Comparison of ENCODE assay signal across 17 mouse cellular contexts in the genomic region with DNA sequence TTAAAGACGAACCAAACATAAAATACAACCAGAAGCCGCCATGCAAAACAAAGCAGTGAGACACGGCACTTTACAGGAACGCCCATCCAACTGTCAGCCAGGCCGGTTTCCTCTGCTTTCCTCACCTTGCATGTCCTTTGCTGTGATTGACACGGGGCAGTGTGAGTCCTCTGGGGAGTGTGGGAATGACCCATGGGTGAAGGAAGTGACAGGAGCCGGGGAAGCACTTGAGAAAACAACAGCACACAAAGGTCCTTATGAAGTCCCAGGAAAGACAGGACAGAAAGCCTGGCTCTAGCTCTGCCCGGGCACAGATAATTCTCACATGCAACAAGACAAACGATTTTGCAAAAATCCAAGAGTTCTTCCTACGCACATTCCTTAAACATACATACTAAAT.
DNase-seq lines count a peak whose midpoint lies in the region; ATAC-seq and TF ChIP-seq lines count a peak whose summit lies in the region.
"Had no signal": no experiment of that assay in that cellular context is flagged by ENCODE, and none has a peak within 500 bp of the region (broad histone marks: within the 10 kb centered on the region; RNA-seq: fewer than 3 reads in every experiment).

No protein-coding gene starts in this region.

- TF ChIP-seq EP300 in heart, postnatal 0 days (IDR thresholded peaks at IDR 0.05; ENCODE audit: low read depth), result no peak

- TF ChIP-seq CTCF in heart, postnatal 0 days (IDR thresholded peaks at IDR 0.05; ENCODE audit: low read depth), result no peak

- 25% methylated on average over 10 of the region's 10 CpGs for WGBS in kidney, embryonic 16.5 days
- 33% methylated on average over 10 of the region's 10 CpGs for WGBS in kidney, embryonic 14.5 days
- WGBS in embryonic facial prominence, embryonic 10.5 days, result 62% methylated on average over 10 of the region's 10 CpGs
- WGBS in heart, postnatal 0 days, result 32% methylated on average over 10 of the region's 10 CpGs
- WGBS in liver, embryonic 11.5 days, result 80% methylated on average over 10 of the region's 10 CpGs

- H3K27ac ChIP-seq in kidney, embryonic 16.5 days (ENCODE audit: low read length), result 0 out of 2 replicates have a peak overlapping the region, but pooled peaks have one; percentile 18
- no peak overlapping the region for H3K27ac ChIP-seq in kidney, embryonic 14.5 days (ENCODE audit: low read depth, low read length)
- peak overlapping the region; percentile 63; the same call in 1 of the 2 replicates for H3K27ac ChIP-seq in embryonic facial prominence, embryonic 10.5 days (replicated peaks)
- H3K27ac ChIP-seq in heart, postnatal 0 days (ENCODE audit: low read depth), result no peak overlapping the region
- no peak overlapping the region for H3K27ac ChIP-seq in liver, embryonic 11.5 days (ENCODE audit: low read depth, low read length)
- H3K27ac ChIP-seq: forebrain, embryonic 15.5 days; liver, embryonic 14.5 days had no signal

- H3K4me2 ChIP-seq in kidney, embryonic 16.5 days (replicated peaks; ENCODE audit: low read depth, low read length), result no peak overlapping the region
- no peak overlapping the region for H3K4me2 ChIP-seq in kidney, embryonic 14.5 days (replicated peaks; ENCODE audit: low read depth, low read length)
- peak overlapping the region; percentile 17; the same call in 1 of the 2 replicates for H3K4me2 ChIP-seq in heart, postnatal 0 days (ENCODE audit: low read depth, low read length)
- no peak overlapping the region for H3K4me2 ChIP-seq in liver, embryonic 11.5 days
- H3K4me2 ChIP-seq: forebrain, embryonic 15.5 days had no signal

- H3K9me3 ChIP-seq in kidney, embryonic 16.5 days (ENCODE audit: low read length), result 0 out of 2 replicates have a peak, but pooled peaks cover 4% of the 10 kb centered on the region
- H3K9me3 ChIP-seq in kidney, embryonic 14.5 days (ENCODE audit: control insufficient read depth, low read length), result 0 out of 2 replicates have a peak, but pooled peaks cover 4% of the 10 kb centered on the region
- peaks cover 5% of the 10 kb centered on the region; the same call in 1 of the 2 replicates for H3K9me3 ChIP-seq in embryonic facial prominence, embryonic 10.5 days
- no peaks in the 10 kb centered on the region for H3K9me3 ChIP-seq in heart, postnatal 0 days (replicated peaks; ENCODE audit: control insufficient read depth, low read length)
- no peaks in the 10 kb centered on the region for H3K9me3 ChIP-seq in liver, embryonic 11.5 days (ENCODE audit: control insufficient read depth, low read length)
- H3K9me3 ChIP-seq: forebrain, embryonic 15.5 days had no signal

- H3K36me3 ChIP-seq in kidney, embryonic 16.5 days (ENCODE audit: insufficient read depth, low read length), result 0 out of 2 replicates have a peak, but pooled peaks cover 3% of the 10 kb centered on the region
- no peaks in the 10 kb centered on the region for H3K36me3 ChIP-seq in kidney, embryonic 14.5 days (ENCODE audit: control insufficient read depth, insufficient read depth, low read length)
- no peaks in the 10 kb centered on the region for H3K36me3 ChIP-seq in embryonic facial prominence, embryonic 10.5 days (replicated peaks)
- no peaks in the 10 kb centered on the region for H3K36me3 ChIP-seq in heart, postnatal 0 days (replicated peaks; ENCODE audit: control insufficient read depth, insufficient read depth, low read length)
- H3K36me3 ChIP-seq in liver, embryonic 11.5 days (ENCODE audit: control insufficient read depth, insufficient read depth, low read length), result no peaks in the 10 kb centered on the region
- H3K36me3 ChIP-seq: forebrain, embryonic 15.5 days had no signal

- H3K9ac ChIP-seq in kidney, embryonic 16.5 days (replicated peaks; ENCODE audit: low read length), result no peak overlapping the region
- no peak overlapping the region for H3K9ac ChIP-seq in kidney, embryonic 14.5 days (ENCODE audit: low read depth, low read length)
- no peak overlapping the region for H3K9ac ChIP-seq in heart, postnatal 0 days (replicated peaks; ENCODE audit: low read depth, low read length)
- H3K9ac ChIP-seq in liver, embryonic 11.5 days (ENCODE audit: low read depth, low read length), result no peak overlapping the region
- H3K9ac ChIP-seq: forebrain, embryonic 15.5 days; liver, embryonic 14.5 days had no signal

- peak; percentile 22 for DNase-seq in embryo, embryonic 10.5 days (ENCODE audit: low spot score)
- no peak for DNase-seq in embryo, embryonic 10 days (ENCODE audit: low spot score)
- DNase-seq in embryonic facial prominence, embryonic 10.5 days (ENCODE audit: low spot score), result no peak
- DNase-seq in heart, postnatal 0 days (ENCODE audit: low spot score), result peak; percentile 24
- no peak for DNase-seq in layer of hippocampus, adult 8-10 months (ENCODE audit: low spot score in 2 of 2)
- no peak for DNase-seq in liver, embryonic 11.5 days (ENCODE audit: low spot score)
- DNase-seq: cerebellum, adult 9-11 months; kidney, adult 8-10 months; left cerebral cortex, postnatal 4 days; midbrain, embryonic 14.5 days; thymus, postnatal 4 days had no signal

- no peak overlapping the region for H3K4me3 ChIP-seq in kidney, embryonic 16.5 days (ENCODE audit: low read length)
- no peak overlapping the region for H3K4me3 ChIP-seq in kidney, embryonic 14.5 days (ENCODE audit: low read length)
- no peak overlapping the region for H3K4me3 ChIP-seq in embryonic facial prominence, embryonic 10.5 days
- H3K4me3 ChIP-seq in heart, postnatal 0 days (ENCODE audit: low read depth, low read length), result no peak overlapping the region
- H3K4me3 ChIP-seq in liver, embryonic 11.5 days (ENCODE audit: low read depth, low read length), result no peak overlapping the region
- H3K4me3 ChIP-seq: erythroblast, embryonic 14.5 days; forebrain, embryonic 15.5 days had no signal

- no peak for ATAC-seq in kidney, embryonic 16.5 days (ENCODE audit: low FRiP score, low TSS enrichment)
- ATAC-seq in kidney, embryonic 14.5 days (ENCODE audit: low FRiP score, low TSS enrichment), result no peak
- ATAC-seq in heart, postnatal 0 days (ENCODE audit: insufficient read depth, low read depth), result peak; percentile 49; the same call in 1 of the 2 replicates
- no peak for ATAC-seq in liver, embryonic 11.5 days (replicated peaks; ENCODE audit: low FRiP score)
- ATAC-seq: forebrain, embryonic 15.5 days had no signal

- H3K4me1 ChIP-seq in kidney, embryonic 16.5 days (ENCODE audit: insufficient read depth, low read length), result peaks cover 7% of the 10 kb centered on the region
- H3K4me1 ChIP-seq in kidney, embryonic 14.5 days (ENCODE audit: control insufficient read depth, insufficient read depth, low read length), result peaks cover 8% of the 10 kb centered on the region; the same call in 1 of the 2 replicates
- peaks cover 15% of the 10 kb centered on the region for H3K4me1 ChIP-seq in embryonic facial prominence, embryonic 10.5 days
- H3K4me1 ChIP-seq in heart, postnatal 0 days (ENCODE audit: control insufficient read depth, insufficient read depth), result peaks cover 5% of the 10 kb centered on the region; the same call in 1 of the 2 replicates
- H3K4me1 ChIP-seq in liver, embryonic 11.5 days (replicated peaks; ENCODE audit: control insufficient read depth, insufficient read depth, low read length), result no peaks in the 10 kb centered on the region; the same call in none of the 2 replicates
- H3K4me1 ChIP-seq: forebrain, embryonic 15.5 days had no signal

- H3K27me3 ChIP-seq in kidney, embryonic 16.5 days (ENCODE audit: insufficient read depth, low read length), result no peaks in the 10 kb centered on the region
- H3K27me3 ChIP-seq in kidney, embryonic 14.5 days (ENCODE audit: control insufficient read depth, insufficient read depth, low read length), result no peaks in the 10 kb centered on the region
- H3K27me3 ChIP-seq in embryonic facial prominence, embryonic 10.5 days (replicated peaks; ENCODE audit: low read depth, poor library complexity, severe bottlenecking), result no peaks in the 10 kb centered on the region
- H3K27me3 ChIP-seq in heart, postnatal 0 days (ENCODE audit: control insufficient read depth, insufficient read depth, low read length), result no peaks in the 10 kb centered on the region
- H3K27me3 ChIP-seq in liver, embryonic 11.5 days (replicated peaks; ENCODE audit: control insufficient read depth, insufficient read depth, low read length), result no peaks in the 10 kb centered on the region
- H3K27me3 ChIP-seq: CH12.LX; forebrain, embryonic 15.5 days had no signal

Comparison
In these comparisons a context has a peak if more than half of its experiments do, and no peak if none do; other contexts are left out.
1. DNase-seq: peak in embryo, embryonic 10.5 days (single experiment) and heart, postnatal 0 days (single experiment); none in embryo, embryonic 10 days (single experiment), embryonic facial prominence, embryonic 10.5 days (single experiment), layer of hippocampus, adult 8-10 months (0 of 2) and liver, embryonic 11.5 days (single experiment).
2. H3K27ac ChIP-seq: peak in kidney, embryonic 16.5 days (single experiment) and embryonic facial prominence, embryonic 10.5 days (single experiment); none in kidney, embryonic 14.5 days (single experiment), heart, postnatal 0 days (single experiment) and liver, embryonic 11.5 days (single experiment).